Mouse (Mus musculus): Measurements from ENCODE around the gene Lrrc1.

DNA sequence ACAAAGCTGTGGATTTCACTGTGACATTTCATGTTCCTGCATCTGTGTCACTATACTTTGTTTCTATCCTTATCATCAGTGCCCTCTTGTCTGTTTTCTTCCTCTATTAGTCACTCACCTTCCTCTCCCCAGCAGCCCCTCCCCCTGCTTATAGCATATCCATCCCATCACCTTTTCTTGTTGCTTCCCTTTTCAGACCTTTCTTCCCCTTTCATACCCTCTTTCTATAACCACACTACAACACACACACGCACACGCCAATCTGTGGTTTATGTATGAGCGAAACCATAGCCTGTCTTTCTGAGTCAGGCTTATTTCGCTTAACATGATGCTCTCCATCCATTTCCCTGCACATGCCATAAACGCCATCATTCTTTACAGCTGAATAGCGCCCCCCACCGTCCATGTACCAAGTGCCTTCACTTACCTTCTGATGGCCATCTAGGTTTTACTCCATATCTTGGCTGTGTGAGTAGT is 6.4 kb upstream of the Lrrc1 start:
- TF ChIP-seq CTCF (IDR thresholded peaks at IDR 0.05; ENCODE audit: control insufficient read depth, insufficient read depth, insufficient replicate concordance, low read depth, low read length) (no peak), POLR2A (IDR thresholded peaks at IDR 0.05; ENCODE audit: control insufficient read depth, low read depth, low read length) (no peak)
